Mouse (Mus musculus): ENCODE measurements around the gene A3galt2. TPM values are rescaled to one million over a fixed set of nuclear protein-coding genes. Genes with fewer than 3 reads are reported as not detected.

The A3galt2 gene
- polyA plus RNA-seq, 1 experiment: not detected

DNA sequence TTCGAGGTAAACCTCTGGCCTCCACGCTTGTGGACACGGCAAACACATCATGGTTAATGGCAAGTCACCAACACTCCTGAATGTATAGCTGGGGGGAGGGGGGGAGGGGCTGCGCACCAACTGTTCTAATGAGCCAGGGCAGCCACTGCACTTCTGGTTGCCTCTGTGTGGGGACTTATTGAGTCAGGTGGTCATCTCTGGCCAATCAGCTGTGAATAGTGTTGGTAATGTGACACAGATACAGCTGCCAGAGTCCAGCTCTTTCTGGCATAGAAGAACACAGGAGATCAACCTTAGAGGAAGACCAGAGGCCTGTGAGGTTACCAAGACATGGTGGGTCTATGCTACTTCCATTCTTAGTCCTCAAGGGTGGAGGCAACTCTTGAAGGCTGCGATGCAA is 15.5 kb downstream of the A3galt2 start:
- TF ChIP-seq FLI1 (IDR thresholded peaks at IDR 0.05; ENCODE audit: low read length) (no peak), GATA1 (IDR thresholded peaks at IDR 0.05; ENCODE audit: borderline replicate concordance, low read length) (no peak)
- H3K9me3 ChIP-seq: peaks cover 3% of the 10 kb centered on the region
- H3K36me3 ChIP-seq (replicated peaks; ENCODE audit: low read length): peaks cover 39% of the 10 kb centered on the region
- H3K4me3 ChIP-seq (replicated peaks): no peak overlapping the region
- peaks cover 16% of the 10 kb centered on the region for H3K4me1 ChIP-seq
- H3K27me3 ChIP-seq (replicated peaks): peaks cover 24% of the 10 kb centered on the region

DNA sequence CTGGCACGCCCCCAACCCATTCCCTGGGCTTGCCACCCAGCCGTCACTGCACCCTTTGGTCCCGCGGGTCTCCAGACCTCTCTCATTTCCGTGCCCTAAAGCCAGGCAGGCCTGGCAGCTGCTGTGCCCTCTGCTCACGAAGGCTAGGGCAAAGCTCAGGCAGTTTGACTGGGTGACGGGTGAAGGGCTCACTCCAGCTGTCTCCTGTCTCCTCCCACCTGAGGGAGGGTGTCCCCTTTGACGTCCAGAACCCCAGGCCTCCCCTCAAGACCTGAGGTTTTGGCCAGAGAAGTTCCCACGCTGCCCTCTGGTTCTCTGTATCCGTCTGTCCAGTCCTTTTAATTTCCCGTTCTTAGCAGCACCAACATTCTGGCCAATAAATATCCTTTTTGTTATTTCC is 18.7 kb downstream of the A3galt2 start:
- peaks cover 70% of the 10 kb centered on the region for H3K36me3 ChIP-seq (replicated peaks; ENCODE audit: low read length)
- TF ChIP-seq GATA1 (IDR thresholded peaks at IDR 0.05; ENCODE audit: borderline replicate concordance, low read length) (no peak), FLI1 (IDR thresholded peaks at IDR 0.05; ENCODE audit: low read length) (no peak)
- no peaks in the 10 kb centered on the region for H3K9me3 ChIP-seq
- peaks cover 19% of the 10 kb centered on the region for H3K4me1 ChIP-seq
- peaks cover 4% of the 10 kb centered on the region for H3K27me3 ChIP-seq (replicated peaks)
- H3K4me3 ChIP-seq (replicated peaks): no peak overlapping the region

DNA sequence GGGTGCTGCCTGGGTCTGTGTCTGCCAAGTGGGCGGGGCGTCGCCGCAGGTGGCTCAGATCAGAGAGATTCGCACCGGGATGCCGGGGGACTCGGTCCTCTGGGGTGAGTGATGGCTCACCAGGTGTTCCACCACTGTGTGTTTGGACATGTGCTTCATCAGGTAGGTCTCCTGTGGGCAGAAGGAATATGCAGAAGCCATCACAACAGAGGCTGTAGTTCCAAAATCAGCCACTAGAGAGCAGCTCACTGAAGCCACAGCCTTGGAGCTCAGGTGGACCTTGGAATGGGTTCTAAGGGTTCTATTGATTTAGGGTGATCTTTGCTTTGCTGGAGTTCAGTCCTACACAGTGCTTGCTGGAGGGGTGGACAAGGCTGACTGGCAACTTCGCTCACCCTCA is 19.3 kb downstream of the A3galt2 start:
- Histone ChIP-seq H3K27me3 (replicated peaks) (peaks cover 3% of the 10 kb centered on the region), H3K36me3 (replicated peaks; ENCODE audit: low read length) (peaks cover 77% of the 10 kb centered on the region), H3K9me3 (no peaks in the 10 kb centered on the region), H3K4me1 (peaks cover 18% of the 10 kb centered on the region), H3K4me3 (replicated peaks) (no peak overlapping the region)
- TF ChIP-seq GATA1 (IDR thresholded peaks at IDR 0.05; ENCODE audit: borderline replicate concordance, low read length): no peak
- TF ChIP-seq FLI1 (IDR thresholded peaks at IDR 0.05; ENCODE audit: low read length): no peak

DNA sequence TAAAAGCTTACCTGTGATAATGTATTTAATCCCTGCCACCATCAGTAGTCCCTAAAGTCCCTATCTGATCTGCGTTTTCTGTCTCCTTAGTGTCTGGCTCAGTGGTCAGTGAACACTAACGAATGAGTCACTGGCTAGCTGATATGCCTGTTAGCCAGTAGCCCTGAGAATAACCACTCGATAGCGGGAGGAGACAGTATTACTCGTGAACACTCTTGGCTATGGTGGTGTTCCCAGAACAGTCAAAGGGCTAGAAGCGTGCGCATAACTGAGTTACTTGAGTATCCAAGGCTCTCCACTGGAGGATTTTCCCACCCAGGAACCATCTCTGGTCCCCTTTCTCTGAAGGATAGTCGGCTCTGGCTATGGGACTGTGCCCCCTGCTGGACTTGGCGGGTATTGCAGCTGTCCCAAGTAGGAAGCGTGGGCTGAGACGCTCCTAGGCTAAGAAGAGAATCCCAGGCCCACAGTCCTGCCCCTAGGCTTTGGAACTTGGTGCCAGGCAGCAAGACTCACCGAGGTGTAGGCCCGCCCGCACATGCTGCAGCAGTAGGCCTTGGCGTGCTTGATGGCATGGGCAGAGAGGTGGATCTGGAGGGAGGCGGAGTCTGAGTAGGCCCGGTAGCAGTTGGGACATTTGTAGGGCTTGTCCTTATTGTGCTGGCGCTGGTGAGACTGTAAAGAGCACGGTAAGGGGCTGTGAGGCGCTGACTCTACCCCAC is 21.6 kb downstream of the A3galt2 start:
- no peaks in the 10 kb centered on the region for H3K9me3 ChIP-seq
- H3K36me3 ChIP-seq (replicated peaks; ENCODE audit: low read length): peaks cover 99% of the 10 kb centered on the region
- H3K4me3 ChIP-seq (replicated peaks): no peak overlapping the region
- peaks cover 3% of the 10 kb centered on the region; the same call in 1 of the 2 replicates for H3K4me1 ChIP-seq
- no peaks in the 10 kb centered on the region for H3K27me3 ChIP-seq (replicated peaks)
- TF ChIP-seq FLI1 (IDR thresholded peaks at IDR 0.05; ENCODE audit: low read length): no peak
- no peak for TF ChIP-seq GATA1 (IDR thresholded peaks at IDR 0.05; ENCODE audit: borderline replicate concordance, low read length)

DNA sequence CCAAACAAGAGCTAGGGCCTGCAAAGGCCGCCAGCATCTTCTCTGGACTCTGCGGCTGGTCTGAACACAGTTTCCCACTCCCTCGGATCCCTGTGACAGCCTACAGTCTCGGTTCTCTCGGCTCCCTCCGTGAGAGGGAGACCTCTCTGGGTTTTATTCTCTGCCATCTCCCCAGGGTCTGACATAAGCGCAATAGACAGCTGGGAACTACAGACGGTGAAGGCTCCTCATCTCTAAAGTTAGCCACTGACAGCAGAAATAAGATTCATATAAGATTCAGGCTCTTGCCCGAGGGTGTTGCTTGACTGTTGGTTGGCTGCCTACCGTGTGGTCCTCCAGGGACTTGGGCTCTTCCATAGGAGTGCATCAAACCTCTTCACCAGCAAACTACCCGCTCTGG is 22.4 kb downstream of the A3galt2 start:
- Histone ChIP-seq H3K27me3 (replicated peaks) (no peaks in the 10 kb centered on the region), H3K9me3 (no peaks in the 10 kb centered on the region), H3K4me3 (replicated peaks) (no peak overlapping the region), H3K36me3 (replicated peaks; ENCODE audit: low read length) (peaks cover 100% of the 10 kb centered on the region), H3K4me1 (peaks cover 11% of the 10 kb centered on the region)
- TF ChIP-seq FLI1 (IDR thresholded peaks at IDR 0.05; ENCODE audit: low read length) (no peak), GATA1 (IDR thresholded peaks at IDR 0.05; ENCODE audit: borderline replicate concordance, low read length) (no peak)

DNA sequence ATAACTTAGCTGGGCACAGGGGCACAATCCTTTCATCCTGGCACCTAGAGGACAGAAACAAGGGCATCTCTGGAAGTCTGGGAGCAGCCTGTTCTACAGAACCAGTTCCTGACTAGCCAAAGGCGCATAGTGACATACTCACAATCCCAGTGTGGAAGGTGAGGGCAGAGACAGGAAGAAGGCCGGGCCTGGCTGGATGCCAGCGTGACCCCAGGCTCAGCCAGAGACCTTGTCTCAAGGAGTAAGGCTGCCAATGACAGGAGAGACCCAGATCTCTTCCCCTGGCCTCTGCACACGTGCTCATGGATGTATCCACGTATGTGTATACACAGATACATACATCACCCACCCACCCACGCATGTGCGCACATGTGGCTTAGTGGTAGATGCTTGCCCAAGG is 26.9 kb downstream of the A3galt2 start:
- peaks cover 16% of the 10 kb centered on the region for H3K4me1 ChIP-seq
- no peaks in the 10 kb centered on the region for H3K9me3 ChIP-seq
- H3K36me3 ChIP-seq (replicated peaks; ENCODE audit: low read length): peaks cover 98% of the 10 kb centered on the region
- no peaks in the 10 kb centered on the region for H3K27me3 ChIP-seq (replicated peaks)
- no peak overlapping the region for H3K4me3 ChIP-seq (replicated peaks)
- TF ChIP-seq FLI1 (IDR thresholded peaks at IDR 0.05; ENCODE audit: low read length) (no peak), GATA1 (IDR thresholded peaks at IDR 0.05; ENCODE audit: borderline replicate concordance, low read length) (no peak)

DNA sequence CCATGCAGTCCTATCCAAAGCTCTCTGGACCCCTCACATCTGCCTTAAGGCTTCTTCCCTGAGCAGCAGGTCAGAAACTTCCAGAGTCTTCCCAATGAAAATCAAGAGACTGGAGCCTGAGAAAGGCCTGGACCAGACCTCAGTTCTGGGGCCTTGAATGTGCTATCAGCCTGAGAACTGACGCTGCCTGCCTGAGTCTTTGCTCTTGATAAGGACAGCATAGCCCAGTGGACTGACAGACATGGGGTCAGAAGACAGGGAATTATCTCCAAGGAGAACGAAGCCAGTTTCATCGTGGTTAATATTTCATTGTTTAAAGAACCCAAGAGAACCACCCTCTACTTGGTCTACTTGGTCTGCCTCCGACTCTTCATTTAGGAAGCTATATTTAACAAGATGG is 27.5 kb downstream of the A3galt2 start:
- no peaks in the 10 kb centered on the region for H3K27me3 ChIP-seq (replicated peaks)
- TF ChIP-seq FLI1 (IDR thresholded peaks at IDR 0.05; ENCODE audit: low read length): no peak
- no peak for TF ChIP-seq GATA1 (IDR thresholded peaks at IDR 0.05; ENCODE audit: borderline replicate concordance, low read length)
- peaks cover 16% of the 10 kb centered on the region for H3K4me1 ChIP-seq
- no peak overlapping the region for H3K4me3 ChIP-seq (replicated peaks)
- H3K9me3 ChIP-seq: no peaks in the 10 kb centered on the region
- peaks cover 98% of the 10 kb centered on the region for H3K36me3 ChIP-seq (replicated peaks; ENCODE audit: low read length)

DNA sequence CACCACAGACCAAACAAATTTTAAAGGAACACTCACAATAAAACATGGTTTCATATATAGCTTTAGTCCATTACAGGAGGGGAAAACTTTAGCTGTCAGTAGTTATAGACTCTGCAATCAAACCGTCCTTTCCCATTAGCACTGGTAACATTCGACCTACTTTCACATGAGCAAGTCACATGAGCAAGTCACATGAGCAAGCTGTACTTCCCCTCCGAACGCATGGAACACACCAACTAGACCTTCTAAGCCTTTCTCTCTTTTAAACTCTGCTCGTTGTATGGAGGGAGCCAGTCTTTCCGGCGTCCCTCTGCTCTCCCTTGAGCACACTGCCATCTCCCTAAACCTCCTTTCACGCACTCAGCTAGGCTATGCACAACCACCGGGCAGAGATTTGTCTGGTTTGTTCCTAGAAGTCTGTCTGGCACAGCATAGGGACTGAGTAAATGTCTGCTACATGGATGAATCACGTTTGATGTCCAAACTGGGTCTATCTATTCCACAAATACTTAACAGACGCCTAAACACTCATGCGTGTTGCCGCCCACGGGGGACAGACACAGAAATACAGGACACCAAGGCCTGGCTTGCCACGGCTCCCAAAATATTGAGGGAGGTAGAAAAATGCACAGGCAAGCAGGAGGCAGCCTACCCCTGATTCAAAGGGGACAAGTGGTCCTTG is 29.9 kb downstream of the A3galt2 start:
- peaks cover 20% of the 10 kb centered on the region for H3K4me1 ChIP-seq
- no peaks in the 10 kb centered on the region for H3K27me3 ChIP-seq (replicated peaks)
- H3K4me3 ChIP-seq (replicated peaks): no peak overlapping the region
- TF ChIP-seq GATA1 (IDR thresholded peaks at IDR 0.05; ENCODE audit: borderline replicate concordance, low read length): no peak
- no peak for TF ChIP-seq FLI1 (IDR thresholded peaks at IDR 0.05; ENCODE audit: low read length)
- peaks cover 96% of the 10 kb centered on the region for H3K36me3 ChIP-seq (replicated peaks; ENCODE audit: low read length)
- H3K9me3 ChIP-seq: no peaks in the 10 kb centered on the region

DNA sequence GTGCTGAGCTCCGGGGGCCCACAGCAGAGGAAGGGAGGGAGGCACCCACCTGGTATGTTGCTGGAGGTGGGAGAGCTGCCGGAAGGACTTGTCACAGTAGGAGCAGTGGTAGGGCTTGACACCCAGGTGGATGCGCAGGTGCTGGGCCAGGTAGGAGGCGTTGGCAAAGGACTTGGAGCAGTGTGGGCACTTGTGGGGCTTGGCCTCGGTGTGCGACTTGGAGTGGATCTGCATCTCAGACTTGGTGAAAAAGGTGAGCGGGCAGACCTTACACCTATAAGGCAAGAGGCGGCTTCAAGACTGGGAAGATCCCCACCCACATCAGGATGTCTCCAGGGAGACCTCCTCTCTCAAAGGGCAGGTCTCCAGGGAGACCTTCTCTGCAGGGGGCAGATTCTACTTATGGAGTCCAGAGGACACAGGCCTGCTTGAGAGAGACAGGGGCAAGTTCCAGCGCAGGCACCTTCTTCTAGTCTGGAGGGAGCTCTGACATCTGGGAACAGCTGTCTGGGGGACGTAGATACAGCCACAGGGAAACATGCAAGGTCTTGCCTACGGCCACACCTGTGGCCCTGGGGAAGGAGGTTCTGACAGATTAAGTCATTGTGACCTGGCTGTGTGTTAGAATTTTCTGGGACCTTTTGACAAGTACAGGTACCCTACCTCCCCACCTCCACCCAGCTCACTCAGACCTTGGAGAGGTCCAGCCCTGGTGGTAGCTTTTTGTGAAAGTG is 30.9 kb downstream of the A3galt2 start:
- H3K9me3 ChIP-seq: no peaks in the 10 kb centered on the region
- TF ChIP-seq GATA1 (IDR thresholded peaks at IDR 0.05; ENCODE audit: borderline replicate concordance, low read length): no peak
- TF ChIP-seq FLI1 (IDR thresholded peaks at IDR 0.05; ENCODE audit: low read length): no peak
- peaks cover 95% of the 10 kb centered on the region for H3K36me3 ChIP-seq (replicated peaks; ENCODE audit: low read length)
- peaks cover 20% of the 10 kb centered on the region for H3K4me1 ChIP-seq
- no peak overlapping the region for H3K4me3 ChIP-seq (replicated peaks)
- no peaks in the 10 kb centered on the region for H3K27me3 ChIP-seq (replicated peaks)
